Mouse (Mus musculus) cerebellum, adult 2 months (tissue): Measurements from ENCODE around the gene Dao.

ENCODE experiments used
- CTCF ChIP-seq: fragments of 200-500 bp; IDR thresholded peaks from 2 replicates; pipeline ENCODE4 v1.5.1; 2011; ENCODE audit warnings: low read depth, mild to moderate bottlenecking, control low read depth, low read length, moderate library complexity, borderline replicate concordance; ENCODE audit not compliant: insufficient read depth
- POLR2A ChIP-seq: fragments of 200-500 bp; IDR thresholded peaks from 2 replicates; pipeline ENCODE4 v1.6.1; 2011; ENCODE audit warnings: low read length, control low read depth, borderline replicate concordance; ENCODE audit not compliant: insufficient read depth

- TF ChIP-seq CTCF, result no peak
- TF ChIP-seq POLR2A, result no peak
These were observed 26.2 kb upstream of the Dao start for GRCm38 (mm10) chr5:113977309-113977708.
